Mouse (Mus musculus) layer of hippocampus, postnatal 14 days (tissue): ENCODE data around the gene Gm4871. TPM values are rescaled to one million over a fixed set of nuclear protein-coding genes. Genes with fewer than 3 reads are reported as not detected.
"Not testable (repeated sequence)": the region's sequence is repeated elsewhere in the genome, so short reads cannot be mapped to it uniquely, and the experiment has no call there.

Source experiments
- DNase-seq, 2 experiments: peaks; one replicate each; pipeline ENCODE4 v3.0.0; 2021 to 2022; ENCODE audit warnings: low spot score in 2 of 2, mixed read lengths in 1 of 2
- long read RNA-seq, 2 experiments: library from polyadenylated mRNA; stranded (forward); transcript quantifications; one replicate each; pipeline ENCODE4 v2.0.0; 2021
- total RNA-seq, 2 experiments: library from RNA; stranded (reverse); gene quantifications; 2 replicates each; pipeline ENCODE4 v1.2.3; 2021

Gene Gm4871
- total RNA-seq, result not detected
- long read RNA-seq, experiment 1, result 0 reads
- long read RNA-seq, experiment 2, result 0 reads

- not testable (repeated sequence) for DNase-seq
Measured at GRCm38 (mm10) chr5:145032391-145032790, at the start of gene Gm4871. Gene Gm4871, minus strand, starts transcription at chr5:145032754.

GRCm38 (mm10) chr5:145081866-145082613 is 49.5 kb upstream of the Gm4871 start:
- no peak for DNase-seq

- DNase-seq, result no peak
Measured at GRCm38 (mm10) chr5:145075081-145075480, 42.5 kb upstream of the Gm4871 start.

- DNase-seq, result no peak
Measured at GRCm38 (mm10) chr5:145071342-145071741, 38.8 kb upstream of the Gm4871 start.

GRCm38 (mm10) chr5:145069707-145070106 is 37.2 kb upstream of the Gm4871 start:
- DNase-seq, result peak; percentile 70 to 79

- no peak for DNase-seq
Measured at GRCm38 (mm10) chr5:145068863-145069262, 36.3 kb upstream of the Gm4871 start.

GRCm38 (mm10) chr5:145064765-145065340 is 32.3 kb upstream of the Gm4871 start:
- DNase-seq, result no peak

- DNase-seq, result no peak
Measured at GRCm38 (mm10) chr5:145059524-145059923, 27.0 kb upstream of the Gm4871 start.

GRCm38 (mm10) chr5:145058722-145059121 is 26.2 kb upstream of the Gm4871 start:
- DNase-seq, result no peak

GRCm38 (mm10) chr5:145057907-145058306 is 25.4 kb upstream of the Gm4871 start:
- DNase-seq, result no peak

- not testable (repeated sequence) for DNase-seq
Measured at GRCm38 (mm10) chr5:145054187-145054586, 21.6 kb upstream of the Gm4871 start.

- not testable (repeated sequence) for DNase-seq
Measured at GRCm38 (mm10) chr5:145042690-145043089, 10.1 kb upstream of the Gm4871 start, which contains the start of gene 1700018F24Rik. Gene 1700018F24Rik, plus strand, starts transcription at chr5:145042990.

- no peak for DNase-seq
Measured at GRCm38 (mm10) chr5:145041628-145042027, 9.1 kb upstream of the Gm4871 start.

- not testable (repeated sequence) for DNase-seq
Measured at GRCm38 (mm10) chr5:145030476-145030875, 2.1 kb downstream of the Gm4871 start.

GRCm38 (mm10) chr5:145020712-145021111 is 11.8 kb downstream of the Gm4871 start:
- not testable (repeated sequence) for DNase-seq

GRCm38 (mm10) chr5:145020254-145020653 is 12.3 kb downstream of the Gm4871 start:
- DNase-seq, result not testable (repeated sequence)

- DNase-seq, result not testable (repeated sequence)
Measured at GRCm38 (mm10) chr5:145016761-145017160, 15.8 kb downstream of the Gm4871 start.

- no peak for DNase-seq
Measured at GRCm38 (mm10) chr5:145014278-145014677, 18.3 kb downstream of the Gm4871 start.

GRCm38 (mm10) chr5:145008878-145009659 is 23.5 kb downstream of the Gm4871 start:
- no peak for DNase-seq

GRCm38 (mm10) chr5:145005596-145005995 is 27.0 kb downstream of the Gm4871 start:
- DNase-seq, result no peak

GRCm38 (mm10) chr5:145004495-145004894 is 28.1 kb downstream of the Gm4871 start:
- DNase-seq, result no peak

- DNase-seq, result no peak
Measured at GRCm38 (mm10) chr5:145003362-145003761, 29.2 kb downstream of the Gm4871 start.
